Mouse (Mus musculus) MEL-GATA-1-ER (cell line): ENCODE data around the gene Ccl2.

Source experiments
- DNase-seq: peaks from one replicate; pipeline ENCODE4 v3.0.0-alpha.2; 2012; ENCODE audit warnings: low read depth; ENCODE audit errors: extremely low read depth

Gene Ccl2

GRCm38 (mm10) chr11:82035857-82036256 is 486 bp downstream of the Ccl2 start:
- DNase-seq, result no peak

- DNase-seq, result no peak
Observed at GRCm38 (mm10) chr11:82038535-82038934, 3.2 kb downstream of the Ccl2 start, which contains the start of gene Gm17268. TSS of gene Gm17268 (minus strand) at chr11:82038562.

GRCm38 (mm10) chr11:82039132-82039660 is 3.8 kb downstream of the Ccl2 start:
- no peak for DNase-seq

- DNase-seq, result no peak
Observed at GRCm38 (mm10) chr11:82041671-82042080, 6.3 kb downstream of the Ccl2 start.

GRCm38 (mm10) chr11:82045471-82045870 is 10.1 kb downstream of the Ccl2 start, which contains the start of gene Ccl7:
TSS of gene Ccl7 (plus strand) at chr11:82045712.
- DNase-seq, result no peak

- DNase-seq, result no peak
Observed at GRCm38 (mm10) chr11:82047746-82048415, 12.5 kb downstream of the Ccl2 start.

GRCm38 (mm10) chr11:82053849-82054248 is 18.5 kb downstream of the Ccl2 start:
- DNase-seq, result no peak

- no peak for DNase-seq
Observed at GRCm38 (mm10) chr11:82057646-82058045, 22.3 kb downstream of the Ccl2 start, which contains the start of gene Ccl11. TSS of gene Ccl11 (plus strand) at chr11:82057823.

- no peak for DNase-seq
Observed at GRCm38 (mm10) chr11:82062226-82062625, 26.9 kb downstream of the Ccl2 start.

- DNase-seq, result no peak
Observed at GRCm38 (mm10) chr11:82063454-82063853, 28.1 kb downstream of the Ccl2 start.

- no peak for DNase-seq
Observed at GRCm38 (mm10) chr11:82066953-82067571, 31.7 kb downstream of the Ccl2 start.

- no peak for DNase-seq
Observed at GRCm38 (mm10) chr11:82071076-82071475, 35.7 kb downstream of the Ccl2 start.

GRCm38 (mm10) chr11:82072374-82072773 is 37.0 kb downstream of the Ccl2 start:
- DNase-seq, result no peak

- DNase-seq, result no peak
Observed at GRCm38 (mm10) chr11:82072984-82073383, 37.6 kb downstream of the Ccl2 start.

- DNase-seq, result no peak
Observed at GRCm38 (mm10) chr11:82073686-82074085, 38.3 kb downstream of the Ccl2 start.

GRCm38 (mm10) chr11:82077031-82077430 is 41.7 kb downstream of the Ccl2 start:
- no peak for DNase-seq

- no peak for DNase-seq
Observed at GRCm38 (mm10) chr11:82078136-82078730, 42.9 kb downstream of the Ccl2 start.

- no peak for DNase-seq
Observed at GRCm38 (mm10) chr11:82080865-82081264, 45.5 kb downstream of the Ccl2 start.

GRCm38 (mm10) chr11:82084360-82084759 is 49.0 kb downstream of the Ccl2 start:
- no peak for DNase-seq
